Mouse (Mus musculus): ENCODE measurements around the gene Caprin1. TPM values are rescaled to one million over a fixed set of nuclear protein-coding genes. Genes with fewer than 3 reads are reported as not detected.

The Caprin1 gene
- polyA plus RNA-seq, 1 experiment from 2014 or later, result 434 TPM

DNA sequence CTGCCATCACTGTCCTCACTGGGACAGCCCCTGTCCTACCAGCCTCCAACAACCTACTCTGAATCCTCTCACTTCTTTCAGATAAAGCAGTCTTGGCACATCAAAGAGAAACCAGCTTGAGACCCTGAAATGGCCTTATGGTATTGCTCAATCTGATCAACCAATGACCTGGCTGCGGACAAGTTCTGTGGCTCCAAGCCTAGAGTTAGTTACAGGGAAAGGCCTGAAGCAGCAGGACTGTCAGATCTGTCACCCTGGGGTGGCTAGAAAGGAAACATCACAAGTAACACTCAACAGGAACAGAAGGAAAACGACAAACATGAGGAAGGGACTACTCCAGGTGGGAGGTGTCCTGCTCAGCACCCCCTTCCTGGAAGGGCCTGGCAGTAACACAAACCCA is 72.9 kb downstream of the Caprin1 start:
- no peak overlapping the region for H3K4me3 ChIP-seq (ENCODE audit: low read depth, low read length)
- DNase-seq (ENCODE audit: low spot score) (no peak), ATAC-seq (no peak)
- 91% methylated on average over 2 of the region's 2 CpGs for WGBS
- H3K36me3 ChIP-seq (ENCODE audit: control insufficient read depth, insufficient read depth, low read length), result peaks cover 84% of the 10 kb centered on the region
- no peak overlapping the region for H3K4me2 ChIP-seq (ENCODE audit: low read length)
- H3K9ac ChIP-seq (ENCODE audit: low read length), result no peak overlapping the region
- H3K27ac ChIP-seq (ENCODE audit: low read depth, low read length), result no peak overlapping the region
- H3K27me3 ChIP-seq (replicated peaks; ENCODE audit: control insufficient read depth, insufficient read depth, low read length), result no peaks in the 10 kb centered on the region
- H3K4me1 ChIP-seq (ENCODE audit: control insufficient read depth, insufficient read depth, low read length), result no peaks in the 10 kb centered on the region
- no peaks in the 10 kb centered on the region for H3K9me3 ChIP-seq (replicated peaks; ENCODE audit: control insufficient read depth, low read length)

GRCm38 (mm10) chr2:103719292-103719646 is 78.2 kb downstream of the Caprin1 start:
- peak; percentile 40; the same call in 1 of the 2 replicates for ATAC-seq
- H3K36me3 ChIP-seq (ENCODE audit: control insufficient read depth, insufficient read depth, low read length), result peaks cover 62% of the 10 kb centered on the region

GRCm38 (mm10) chr2:103718594-103719291 is 78.7 kb downstream of the Caprin1 start:
- no peaks in the 10 kb centered on the region for H3K4me1 ChIP-seq (ENCODE audit: control insufficient read depth, insufficient read depth, low read length)
- no peak overlapping the region for H3K4me2 ChIP-seq (ENCODE audit: low read length)
- H3K4me3 ChIP-seq (ENCODE audit: low read depth, low read length), result no peak overlapping the region
- no peak overlapping the region for H3K27ac ChIP-seq (ENCODE audit: low read depth, low read length)
- no peaks in the 10 kb centered on the region for H3K9me3 ChIP-seq (replicated peaks; ENCODE audit: control insufficient read depth, low read length)
- WGBS, result 59% methylated on average over 8 of the region's 8 CpGs
- H3K27me3 ChIP-seq (replicated peaks; ENCODE audit: control insufficient read depth, insufficient read depth, low read length), result no peaks in the 10 kb centered on the region
- peaks cover 56% of the 10 kb centered on the region for H3K36me3 ChIP-seq (ENCODE audit: control insufficient read depth, insufficient read depth, low read length)
- DNase-seq (ENCODE audit: low spot score) (peak; percentile 81), ATAC-seq (peak; percentile 76)
- H3K9ac ChIP-seq (ENCODE audit: low read length), result no peak overlapping the region

More at GRCm38 (mm10) chr2:103719292-103719646, 78.2 kb downstream of the Caprin1 start:
- no peak overlapping the region for H3K4me3 ChIP-seq (ENCODE audit: low read depth, low read length)
- H3K27me3 ChIP-seq (replicated peaks; ENCODE audit: control insufficient read depth, insufficient read depth, low read length), result no peaks in the 10 kb centered on the region
- no peaks in the 10 kb centered on the region for H3K9me3 ChIP-seq (replicated peaks; ENCODE audit: control insufficient read depth, low read length)
- H3K27ac ChIP-seq (ENCODE audit: low read depth, low read length), result no peak overlapping the region
- no peak overlapping the region for H3K4me2 ChIP-seq (ENCODE audit: low read length)
- WGBS, result 99% methylated on average over 7 of the region's 7 CpGs
- H3K4me1 ChIP-seq (ENCODE audit: control insufficient read depth, insufficient read depth, low read length), result no peaks in the 10 kb centered on the region
- H3K9ac ChIP-seq (ENCODE audit: low read length), result no peak overlapping the region
- no peak for DNase-seq (ENCODE audit: low spot score)

- Histone ChIP-seq H3K4me3 (ENCODE audit: low read depth, low read length) (no peak overlapping the region), H3K36me3 (ENCODE audit: control insufficient read depth, insufficient read depth, low read length) (peaks cover 39% of the 10 kb centered on the region; the same call in 1 of the 2 replicates), H3K27ac (ENCODE audit: low read depth, low read length) (no peak overlapping the region), H3K27me3 (replicated peaks; ENCODE audit: control insufficient read depth, insufficient read depth, low read length) (no peaks in the 10 kb centered on the region), H3K4me2 (ENCODE audit: low read length) (no peak overlapping the region), H3K9ac (ENCODE audit: low read length) (no peak overlapping the region), H3K9me3 (replicated peaks; ENCODE audit: control insufficient read depth, low read length) (no peaks in the 10 kb centered on the region), H3K4me1 (ENCODE audit: control insufficient read depth, insufficient read depth, low read length) (no peaks in the 10 kb centered on the region)
- ATAC-seq (no peak), DNase-seq (ENCODE audit: low spot score) (no peak)
- WGBS, result 75% methylated on average over 4 of the region's 4 CpGs
Measured at GRCm38 (mm10) chr2:103714412-103714811, 83.0 kb downstream of the Caprin1 start.

DNA sequence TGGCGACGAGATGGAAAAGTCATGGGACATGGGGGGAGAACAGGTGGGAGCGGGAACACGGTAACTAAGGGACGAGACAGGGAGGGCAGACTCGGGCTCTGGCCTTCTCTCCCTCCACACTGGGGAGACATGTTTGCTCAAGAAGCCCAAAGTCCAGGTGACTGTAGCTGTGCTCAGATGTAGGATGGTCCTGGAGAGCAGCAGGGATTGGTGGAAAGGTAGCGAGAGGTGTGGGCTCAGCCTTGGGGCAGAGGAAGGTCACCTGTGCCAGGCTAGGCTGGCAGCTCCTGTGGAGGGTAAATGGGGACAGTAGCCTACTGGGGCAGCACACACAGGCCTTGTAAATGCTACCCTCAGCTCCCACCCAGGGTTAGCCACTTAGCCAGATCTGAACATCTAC is 83.6 kb downstream of the Caprin1 start:
- peaks cover 42% of the 10 kb centered on the region; the same call in 1 of the 2 replicates for H3K36me3 ChIP-seq (ENCODE audit: control insufficient read depth, insufficient read depth, low read length)
- DNase-seq (ENCODE audit: low spot score), result no peak
- 90% methylated on average over 7 of the region's 7 CpGs for WGBS
- H3K27ac ChIP-seq (ENCODE audit: low read depth, low read length), result no peak overlapping the region
- H3K4me2 ChIP-seq (ENCODE audit: low read length), result no peak overlapping the region
- no peak overlapping the region for H3K4me3 ChIP-seq (ENCODE audit: low read depth, low read length)
- no peaks in the 10 kb centered on the region for H3K27me3 ChIP-seq (replicated peaks; ENCODE audit: control insufficient read depth, insufficient read depth, low read length)
- H3K4me1 ChIP-seq (ENCODE audit: control insufficient read depth, insufficient read depth, low read length), result no peaks in the 10 kb centered on the region
- ATAC-seq, result no peak
- no peaks in the 10 kb centered on the region for H3K9me3 ChIP-seq (replicated peaks; ENCODE audit: control insufficient read depth, low read length)
- H3K9ac ChIP-seq (ENCODE audit: low read length), result no peak overlapping the region

Small RNA genes lying within 50 kb of the gene (microRNA-seq; reads per million reads assigned to microRNA genes)
- gene Gm22757 (not detected), gene Gm22761 (not detected)

Other genes starting within 250 kb of the Caprin1 start
- 3.8 and 5.9 TPM in 2 replicates for gene Abtb2, start 231.3 kb downstream of the Caprin1 start, polyA plus RNA-seq (2014; fragmentation: Nextera tagmentation; extraction: Ambion mirVana)
- 14.0 and 17.9 TPM in 2 replicates for gene Nat10, start 36.4 kb downstream of the Caprin1 start, polyA plus RNA-seq (2014; fragmentation: Nextera tagmentation; extraction: Ambion mirVana)
- 30.2 TPM in 2 replicates for gene Lmo2, start 160.3 kb upstream of the Caprin1 start, polyA plus RNA-seq (2014; fragmentation: Nextera tagmentation; extraction: Ambion mirVana)
- 56.5 and 66.2 TPM in 2 replicates for gene Fbxo3, start 230.1 kb upstream of the Caprin1 start, polyA plus RNA-seq (2014; fragmentation: Nextera tagmentation; extraction: Ambion mirVana)
- gene 4931422A03Rik, start 230.7 kb upstream of the Caprin1 start, polyA plus RNA-seq (2014; fragmentation: Nextera tagmentation; extraction: Ambion mirVana), result 0.67 and 1.8 TPM in 2 replicates

All from forebrain, embryonic 14.5 days (tissue).